Mouse (Mus musculus): ENCODE data around the gene Slc6a21.
"Not testable (repeated sequence)": the region's sequence is repeated elsewhere in the genome, so short reads cannot be mapped to it uniquely, and the experiment has no call there.

The Slc6a21 gene

DNA sequence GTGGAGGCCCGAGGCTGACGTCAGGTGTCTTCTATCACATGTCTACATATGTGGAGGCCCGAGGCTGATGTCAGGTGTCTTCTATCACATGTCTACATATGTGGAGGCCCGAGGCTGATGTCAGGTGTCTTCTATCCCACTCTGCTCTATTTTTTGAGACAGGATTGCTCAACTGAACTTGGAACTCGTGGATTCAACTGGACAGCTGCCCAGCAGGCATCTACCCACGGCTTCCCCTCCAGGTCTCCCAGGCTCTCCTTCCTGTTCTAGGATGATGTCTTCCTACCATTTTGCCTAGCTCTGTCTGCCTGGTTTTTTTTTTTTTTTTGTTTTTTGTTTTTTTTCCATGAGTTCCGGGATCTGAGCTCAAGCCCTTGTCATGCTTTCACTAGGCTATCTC, 21.5 kb upstream of the Slc6a21 start:
- in situ Hi-C loops (cut with MboI) = not testable (repeated sequence)

DNA sequence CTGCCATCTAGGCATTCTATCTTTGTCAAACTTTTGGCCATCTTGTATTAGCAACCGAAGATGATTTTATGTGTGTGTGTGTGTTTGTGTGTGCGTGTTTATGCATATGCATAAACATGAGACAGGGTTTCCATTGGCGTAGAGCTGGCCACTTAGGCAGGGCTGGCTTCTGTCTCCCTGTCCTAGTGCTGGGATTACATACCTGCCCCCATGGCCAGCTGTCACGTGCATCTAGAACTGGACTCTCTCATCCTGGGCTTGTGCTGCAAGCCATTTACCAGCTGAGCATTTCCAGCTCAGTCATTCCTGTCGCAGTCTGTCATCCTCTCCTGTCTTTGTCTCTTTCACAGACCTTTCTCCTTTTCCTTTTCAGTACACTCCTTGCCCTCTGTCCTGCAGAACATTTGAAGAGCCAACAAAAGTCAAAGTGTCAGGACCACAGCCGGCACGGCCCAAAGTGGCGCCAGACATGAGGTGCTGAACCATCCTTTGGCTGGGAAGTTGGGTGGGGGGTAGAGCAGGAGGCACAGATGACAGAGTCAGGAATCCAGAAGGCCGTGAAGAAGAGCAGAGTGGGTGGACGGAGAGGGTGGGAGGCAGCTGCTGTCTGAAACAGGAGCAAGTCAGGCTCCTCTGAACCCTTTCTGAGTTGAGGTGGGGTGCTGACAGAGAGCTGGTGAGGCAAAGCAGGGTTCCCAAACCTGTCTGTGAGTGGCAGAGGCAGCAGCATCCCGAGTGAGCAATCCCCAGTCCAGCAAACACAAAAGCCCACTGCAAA, 20.1 kb upstream of the Slc6a21 start:
- in situ Hi-C loops (cut with MboI) = no loop called here

DNA sequence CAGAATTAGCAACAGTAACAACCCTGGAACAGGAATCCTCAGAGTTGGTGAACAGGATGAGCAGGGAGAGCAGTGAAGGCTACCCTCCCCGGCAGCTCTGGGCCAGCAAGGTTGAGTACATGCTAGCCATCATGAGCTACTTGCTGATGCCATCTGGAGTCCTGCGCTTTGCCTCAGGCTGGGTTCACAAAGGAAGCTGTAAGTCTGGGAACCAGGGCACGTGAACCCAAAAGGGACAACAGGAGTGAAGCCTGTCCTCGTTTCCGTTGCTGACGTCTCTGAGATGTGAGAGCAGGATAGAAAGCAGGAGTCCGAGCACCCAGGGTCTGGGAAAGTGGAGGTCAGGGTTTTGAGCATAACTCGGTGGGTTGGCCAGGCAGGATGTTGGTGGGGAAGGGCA, 18.0 kb upstream of the Slc6a21 start:
- in situ Hi-C loops (cut with MboI) = no loop called here

DNA sequence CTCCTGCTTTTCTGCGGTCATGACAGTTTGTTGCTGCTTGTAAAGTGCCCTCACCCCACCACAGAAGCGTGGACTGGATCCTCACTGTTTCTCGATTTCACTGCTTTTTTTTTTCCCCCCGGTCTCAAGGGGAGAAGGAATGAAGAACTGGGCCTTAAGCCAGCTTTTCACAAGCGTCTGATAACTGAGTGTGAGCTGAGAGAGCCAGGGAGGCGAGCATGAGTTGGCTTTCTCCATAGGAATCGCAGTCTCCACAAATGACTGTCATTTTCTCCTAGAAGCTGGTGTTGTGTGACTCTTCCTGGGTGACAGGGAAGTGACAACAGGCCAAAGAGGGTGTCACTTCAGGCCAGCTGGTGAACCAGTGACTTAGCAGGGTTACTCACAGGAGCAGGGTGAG, 15.0 kb upstream of the Slc6a21 start:
- in situ Hi-C loops (cut with MboI) = no loop called here

DNA sequence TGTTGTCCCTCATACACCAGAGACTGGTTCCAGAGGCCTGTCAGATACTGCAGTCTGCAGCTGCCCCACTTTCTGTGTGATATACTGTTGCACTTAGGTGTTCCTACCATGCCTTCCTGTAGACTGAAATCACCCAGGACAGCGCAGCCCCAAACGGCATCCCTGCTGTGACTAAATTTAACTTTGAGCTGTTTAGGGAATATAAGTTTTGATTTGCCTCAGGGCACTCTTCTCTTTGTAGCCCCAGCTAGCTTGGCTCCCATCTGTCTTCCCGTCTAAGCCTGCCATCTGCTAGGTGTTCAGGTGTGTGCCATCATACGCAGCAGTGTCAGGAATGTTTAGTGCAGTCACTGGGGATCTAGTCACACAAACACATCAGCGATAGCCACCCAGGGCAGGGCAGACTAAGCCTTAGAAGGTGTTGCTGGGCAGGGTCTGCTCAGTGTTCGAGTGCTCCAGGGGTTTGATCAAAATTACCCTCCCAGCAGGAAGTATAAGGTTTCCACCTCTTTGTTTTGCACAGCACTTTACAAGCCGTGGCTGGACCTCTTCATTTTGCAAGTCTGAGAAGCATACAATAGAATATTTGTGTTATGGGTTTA, 14.2 kb upstream of the Slc6a21 start:
- in situ Hi-C loops (cut with MboI) = no loop called here

DNA sequence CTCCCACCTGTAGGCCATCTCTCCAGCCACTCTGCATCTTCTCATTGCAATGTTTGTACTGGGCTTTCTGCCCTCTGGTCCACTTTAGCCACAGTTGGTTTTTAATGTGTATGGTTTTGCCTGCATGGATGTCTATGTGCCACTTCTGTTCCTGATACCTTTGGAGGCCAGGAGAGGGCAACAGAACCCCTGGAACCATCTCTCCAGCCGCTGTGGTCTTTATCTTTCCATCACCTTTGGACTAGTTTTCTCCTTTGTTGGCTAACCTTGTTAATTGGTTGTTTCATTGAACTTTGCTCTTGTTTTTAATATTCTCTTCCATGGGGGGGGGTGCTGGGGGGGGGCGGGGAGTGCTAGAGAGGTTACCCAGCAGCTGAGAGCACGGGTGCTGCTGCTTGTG, 13.0 kb upstream of the Slc6a21 start:
- in situ Hi-C loops (cut with MboI) = no loop called here

DNA sequence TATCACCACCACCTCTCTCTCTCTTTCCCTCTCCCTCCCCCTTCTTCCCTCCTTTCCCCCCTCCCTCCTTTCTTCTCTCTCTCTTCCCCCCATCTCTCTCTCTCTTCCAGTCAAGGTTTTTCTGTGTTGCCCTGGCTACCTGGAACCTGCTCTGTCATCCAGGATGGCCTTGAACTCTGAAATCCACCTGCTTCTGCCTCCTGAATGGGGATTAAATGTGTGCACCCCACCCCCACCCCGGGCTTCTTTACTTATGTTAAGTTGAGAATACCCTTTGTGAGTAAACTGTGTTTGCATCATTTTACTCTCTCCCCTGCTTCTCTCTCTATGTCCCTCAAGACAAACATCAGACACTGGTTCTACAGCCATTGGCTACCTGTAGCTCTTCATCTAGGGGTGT, 11.8 kb upstream of the Slc6a21 start:
- in situ Hi-C loops (cut with MboI) = no loop called here

DNA sequence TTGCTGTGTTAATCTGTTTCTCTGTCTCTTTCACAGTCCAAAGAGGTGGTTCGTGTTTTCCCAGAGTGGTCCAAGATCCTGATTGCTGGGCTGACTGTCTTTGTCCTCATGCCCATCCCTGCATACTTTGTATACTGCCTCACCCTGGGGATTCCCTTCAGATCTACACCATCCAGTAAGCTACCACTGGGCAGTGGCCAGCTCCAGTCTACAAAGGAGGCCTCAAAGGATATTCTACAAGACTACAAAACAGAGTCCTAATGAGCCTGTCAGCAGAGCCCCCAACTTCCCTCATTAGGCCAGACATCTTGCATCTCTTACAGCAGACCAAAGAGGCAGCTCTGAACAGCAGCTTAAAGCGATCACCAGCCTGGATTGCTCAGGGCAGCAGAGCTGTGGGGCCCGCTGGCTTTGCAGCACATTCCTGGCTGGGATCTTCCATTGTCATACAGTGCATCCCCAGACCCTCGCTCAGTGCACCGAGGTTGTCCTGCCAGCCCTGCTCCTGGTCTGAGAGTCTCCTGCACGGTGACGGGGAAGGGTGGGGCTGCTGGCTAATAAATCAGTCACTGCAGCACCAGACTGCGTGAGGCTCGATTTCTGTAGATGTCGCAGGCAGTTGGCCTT, 4.4 kb upstream of the Slc6a21 start:
- in situ Hi-C loops (cut with MboI) = no loop called here

DNA sequence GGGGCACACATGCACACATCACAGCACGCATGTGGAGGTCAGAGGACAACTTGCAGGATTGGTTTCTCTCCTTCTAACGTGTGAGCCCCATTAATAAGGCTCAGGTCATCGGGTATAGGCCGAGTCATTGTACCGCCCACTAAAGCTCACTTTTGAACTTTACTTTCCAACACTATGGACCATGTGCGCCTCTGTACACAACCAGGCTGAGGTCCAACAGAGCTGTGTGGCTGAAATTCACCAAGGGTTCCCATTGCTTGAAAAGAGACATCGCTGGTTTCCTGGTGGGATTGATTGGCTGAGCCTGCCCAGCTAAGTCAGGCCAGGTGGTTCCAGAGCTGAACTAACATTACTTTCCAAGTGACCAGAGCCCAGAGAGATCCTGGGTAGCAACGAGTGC, 3.6 kb upstream of the Slc6a21 start:
- in situ Hi-C loops (cut with MboI) = no loop called here

DNA sequence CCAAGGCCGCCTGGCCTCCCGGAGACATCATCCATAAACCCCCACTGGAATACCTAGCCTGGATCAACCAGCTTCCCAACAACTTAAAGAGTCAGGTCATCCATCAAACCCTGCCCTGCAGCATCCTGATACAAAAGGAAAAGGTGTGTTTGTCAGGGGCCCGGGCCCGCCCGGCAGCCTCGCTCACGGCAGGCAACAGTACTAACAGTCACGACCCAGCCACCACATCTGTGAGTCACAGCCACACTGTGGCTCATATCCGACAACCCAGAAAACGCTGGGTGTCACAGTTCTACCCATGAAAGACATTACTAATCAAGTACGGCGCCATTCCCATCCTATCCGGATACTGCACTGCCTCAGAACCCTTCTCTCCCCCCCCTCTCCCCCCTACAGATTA, 9.2 kb downstream of the Slc6a21 start:
- in situ Hi-C loops (cut with MboI) = no loop called here

DNA sequence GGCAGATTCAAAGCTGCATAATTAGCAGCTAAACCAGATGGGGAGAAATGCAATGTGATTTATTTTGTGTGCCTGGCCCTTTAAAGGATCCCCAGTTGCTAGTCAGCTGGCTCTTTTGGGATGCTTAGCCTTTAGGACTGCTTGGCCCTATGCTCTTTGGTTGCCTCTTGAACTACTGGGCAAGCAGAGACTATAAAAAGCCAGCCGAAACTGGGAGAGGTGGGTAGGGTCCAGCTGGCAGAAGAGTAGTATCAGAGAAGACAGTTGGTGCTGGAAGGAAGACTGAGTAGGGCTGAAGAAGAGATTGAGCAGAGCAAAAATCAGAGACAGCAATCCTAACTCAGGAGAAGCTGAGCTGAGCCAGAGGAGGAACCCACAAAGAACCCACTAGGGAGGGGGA, 19.3 kb downstream of the Slc6a21 start:
- in situ Hi-C loops (cut with MboI) = no loop called here

DNA sequence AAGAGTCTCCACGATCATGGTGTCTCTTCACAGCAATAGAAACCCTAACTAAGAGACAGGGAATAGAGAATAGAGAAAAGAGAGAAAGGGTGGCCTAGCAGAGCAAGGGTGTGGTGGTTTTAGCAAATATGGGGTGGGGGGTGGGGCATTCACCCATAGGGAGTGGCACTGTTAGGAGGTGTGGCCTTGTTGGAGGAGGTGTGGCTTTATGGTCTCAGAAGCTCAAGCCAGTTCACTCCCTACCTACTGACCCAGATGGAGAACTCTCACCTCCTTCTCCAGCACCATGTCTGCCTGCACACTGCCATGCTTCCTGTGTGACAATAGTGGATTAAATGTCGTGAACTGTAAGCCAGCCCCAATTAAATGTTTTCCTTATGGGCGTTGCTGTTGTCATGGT, 20.2 kb downstream of the Slc6a21 start:
- in situ Hi-C loops (cut with MboI) = no loop called here

DNA sequence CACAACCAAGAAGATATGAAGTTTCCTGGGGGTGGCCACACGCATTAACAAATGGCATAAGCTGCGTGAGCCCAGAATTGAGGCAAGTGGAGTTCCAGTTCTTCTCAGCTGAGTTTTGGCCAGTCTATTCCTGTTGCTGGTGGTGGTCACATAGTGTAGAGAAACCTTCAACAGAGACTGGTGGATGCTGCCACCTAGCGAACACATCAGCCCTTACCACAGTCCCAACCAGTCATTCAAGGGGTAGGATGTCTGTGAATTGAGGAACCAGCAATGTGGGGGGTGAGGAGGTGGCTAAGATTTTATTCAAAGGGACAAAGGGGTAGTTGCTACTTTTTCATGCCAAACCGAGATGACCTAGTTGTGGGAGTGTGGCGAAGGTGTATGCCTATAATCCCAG, 22.4 kb downstream of the Slc6a21 start:
- in situ Hi-C loops (cut with MboI) = no loop called here

DNA sequence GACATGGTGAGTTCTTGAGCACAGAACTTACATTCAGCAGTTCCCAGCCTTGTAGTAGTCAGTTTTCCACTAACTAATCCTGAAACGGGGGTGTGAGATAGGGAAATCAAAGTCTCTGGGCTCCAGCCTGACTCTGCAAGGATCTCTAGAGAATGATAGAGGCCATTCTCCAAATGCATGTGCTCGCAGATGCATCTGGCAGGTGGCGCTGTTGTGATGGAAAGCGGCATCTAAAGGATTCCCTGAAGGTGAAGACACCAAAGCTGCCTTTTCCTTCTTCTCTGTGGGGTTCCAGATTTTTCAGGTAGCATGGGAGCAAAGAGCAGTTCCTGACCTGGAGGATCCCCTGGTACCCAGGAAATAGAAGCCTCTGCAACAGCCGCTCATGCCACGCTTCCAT, 23.0 kb downstream of the Slc6a21 start:
- in situ Hi-C loops (cut with MboI) = no loop called here

DNA sequence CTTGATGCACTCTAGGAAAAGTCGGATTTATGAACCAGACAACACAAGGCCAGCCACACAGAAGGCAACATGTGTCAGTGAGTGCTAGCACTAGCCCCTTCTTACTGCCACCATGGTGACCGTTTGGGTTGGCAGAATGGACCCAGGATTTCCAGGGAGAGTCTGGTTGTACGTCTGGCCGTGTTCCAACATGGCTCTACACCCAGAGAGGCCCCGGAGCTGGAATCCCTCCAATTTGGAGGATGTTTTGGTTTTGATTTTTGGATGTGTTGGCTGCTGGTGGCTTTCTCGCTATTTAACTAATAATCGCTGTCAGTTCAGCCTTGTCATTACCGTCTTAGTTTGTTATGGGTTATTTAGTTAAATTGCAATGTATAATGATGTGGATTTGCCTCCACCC, 25.3 kb downstream of the Slc6a21 start:
- in situ Hi-C loops (cut with MboI) = no loop called here

DNA sequence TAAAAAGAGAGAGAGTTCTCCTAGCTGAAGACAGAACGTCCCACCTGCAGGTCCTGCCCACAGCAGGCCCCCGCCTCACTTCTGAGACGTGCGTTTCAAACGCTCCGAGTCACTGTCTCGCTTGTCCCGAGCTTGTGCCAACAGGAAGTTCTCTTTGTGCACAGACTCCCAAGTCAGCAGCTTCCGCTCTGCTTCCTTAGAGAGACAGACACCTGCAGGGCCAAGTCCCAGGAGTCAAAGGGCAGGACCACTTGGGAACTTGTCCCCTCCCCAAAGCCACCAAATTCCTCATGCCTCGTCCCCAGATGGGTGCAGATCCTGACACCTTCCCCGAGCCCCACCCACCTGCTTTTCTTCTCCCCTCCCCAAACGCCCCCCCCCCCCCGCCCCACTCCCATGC, 27.6 kb downstream of the Slc6a21 start:
- in situ Hi-C loops (cut with MboI) = no loop called here

DNA sequence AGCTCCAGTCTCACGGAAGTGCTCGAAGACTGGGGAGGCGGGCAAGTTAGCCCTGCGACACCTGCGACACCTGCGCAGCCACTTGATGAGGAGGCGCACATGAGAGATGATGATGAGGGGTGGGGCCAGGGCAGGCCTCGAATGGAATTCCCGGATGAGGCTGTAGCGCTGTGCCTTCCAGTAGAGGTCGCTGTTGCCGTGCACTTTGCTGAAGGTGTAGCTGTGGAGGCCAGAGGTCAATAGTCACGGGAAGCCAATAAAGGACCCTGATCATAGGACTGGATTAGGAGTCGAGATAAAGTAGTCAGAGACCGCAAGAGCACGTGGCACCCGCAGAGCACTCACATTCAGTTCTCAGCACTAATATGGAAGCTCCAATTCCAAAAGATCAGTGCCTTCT, 28.0 kb downstream of the Slc6a21 start:
- in situ Hi-C loops (cut with MboI) = no loop called here

DNA sequence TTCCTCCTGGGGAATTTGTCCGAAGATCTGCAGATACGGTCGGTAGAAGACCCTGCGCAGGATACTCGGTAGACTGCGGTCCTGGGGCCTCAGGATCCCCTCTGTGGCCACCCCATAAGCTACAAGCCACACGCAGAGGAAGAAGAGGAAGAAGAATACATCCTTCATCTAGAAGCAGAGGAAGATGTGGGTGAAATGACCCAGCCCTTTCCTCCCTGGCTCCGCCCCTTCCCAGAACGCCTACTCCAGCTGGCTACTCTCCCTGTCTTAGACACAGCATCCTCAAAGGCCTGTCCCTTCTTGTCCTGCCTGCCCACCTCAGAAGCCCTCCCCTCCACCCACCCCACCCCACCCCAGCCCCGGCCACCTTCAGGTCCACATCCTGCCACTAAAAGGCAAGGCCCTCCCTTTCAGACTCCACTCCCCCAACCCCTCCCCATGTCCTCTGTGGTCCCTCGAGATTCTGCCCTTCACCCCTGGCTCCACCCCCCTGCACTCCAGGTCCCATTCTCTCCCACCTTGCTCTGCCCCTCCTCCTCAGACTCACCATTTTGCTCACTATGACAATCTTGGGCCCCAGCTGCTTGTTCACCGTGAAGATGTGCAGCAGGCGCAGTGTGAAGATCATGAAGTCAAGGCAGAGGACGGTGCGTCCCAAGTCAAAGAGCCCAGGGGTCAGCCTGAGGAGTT, 31.4 kb downstream of the Slc6a21 start:
- in situ Hi-C loops (cut with MboI) = no loop called here

DNA sequence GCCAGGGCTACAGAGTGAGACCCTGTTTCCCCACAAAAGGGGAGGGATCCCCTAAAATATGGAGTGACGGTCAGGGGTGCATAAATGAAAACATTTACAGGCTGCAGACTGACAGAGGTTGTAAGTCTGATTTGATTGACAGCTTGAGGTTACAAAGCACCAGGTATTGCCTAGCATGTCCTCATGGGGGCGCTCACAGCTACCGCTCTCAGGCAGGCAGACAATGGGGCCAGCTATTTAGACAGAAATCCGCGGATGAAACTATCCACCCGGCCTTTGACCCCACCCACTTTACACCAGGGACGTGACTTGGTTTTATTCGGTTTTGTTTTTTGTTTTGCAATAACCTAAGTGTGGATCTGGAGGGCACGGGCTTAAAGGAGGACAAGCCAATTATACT, 32.1 kb downstream of the Slc6a21 start:
- in situ Hi-C loops (cut with MboI) = no loop called here

DNA sequence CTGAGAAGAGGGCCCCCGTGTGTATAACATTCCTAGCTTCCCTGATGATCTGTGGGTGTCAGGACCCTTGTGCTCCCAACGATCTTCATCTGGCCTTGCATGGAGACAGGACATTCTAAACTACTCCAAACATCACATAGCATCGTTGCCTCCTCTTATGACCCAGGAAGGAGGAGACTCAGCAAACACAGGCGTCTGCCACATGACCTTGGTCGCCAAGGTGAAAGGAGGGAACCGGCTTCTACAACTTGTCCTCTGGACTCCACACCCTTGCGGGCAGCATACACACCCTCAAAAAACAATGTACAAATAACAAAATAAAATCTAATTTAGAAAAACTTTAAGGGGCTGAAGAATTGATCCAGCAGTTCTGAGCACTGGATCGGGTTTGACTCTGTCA, 34.7 kb downstream of the Slc6a21 start:
- in situ Hi-C loops (cut with MboI) = no loop called here

DNA sequence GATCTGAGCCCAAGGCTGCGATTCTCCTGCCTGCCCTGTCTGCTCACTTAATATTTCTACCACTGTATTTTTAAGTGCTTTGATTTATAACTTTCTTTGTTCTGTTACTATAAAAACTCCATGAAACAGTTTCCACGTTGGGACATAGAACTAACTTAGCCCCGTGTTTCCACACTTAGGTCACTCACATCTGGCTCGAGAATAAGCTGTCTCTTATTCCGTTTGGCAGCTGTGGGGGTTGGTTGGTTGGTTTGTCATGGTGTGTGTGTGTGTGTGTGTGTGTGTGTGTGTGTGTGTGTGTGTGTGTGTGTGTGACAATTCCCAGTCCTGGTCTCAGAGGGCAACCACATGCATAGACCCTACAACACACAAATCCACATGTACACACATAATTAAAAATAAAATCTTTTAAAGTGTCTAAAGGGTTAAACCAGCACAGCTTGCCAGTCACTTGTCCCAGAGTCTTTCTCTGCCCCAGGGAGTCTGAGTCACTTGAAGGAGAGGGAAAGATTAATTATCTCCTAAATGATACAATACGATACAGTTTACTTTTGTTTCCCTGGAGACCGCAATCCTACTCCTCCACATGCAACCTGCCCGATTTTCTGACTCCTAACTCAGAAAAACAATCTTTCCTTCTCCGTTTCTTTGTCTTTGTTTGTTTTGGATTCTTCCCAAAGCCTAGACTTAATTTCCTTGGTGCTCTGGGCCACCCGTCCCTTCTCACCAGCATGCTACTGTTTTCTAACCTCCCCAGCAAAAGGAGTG, 35.6 kb downstream of the Slc6a21 start:
- in situ Hi-C loops (cut with MboI) = no loop called here

DNA sequence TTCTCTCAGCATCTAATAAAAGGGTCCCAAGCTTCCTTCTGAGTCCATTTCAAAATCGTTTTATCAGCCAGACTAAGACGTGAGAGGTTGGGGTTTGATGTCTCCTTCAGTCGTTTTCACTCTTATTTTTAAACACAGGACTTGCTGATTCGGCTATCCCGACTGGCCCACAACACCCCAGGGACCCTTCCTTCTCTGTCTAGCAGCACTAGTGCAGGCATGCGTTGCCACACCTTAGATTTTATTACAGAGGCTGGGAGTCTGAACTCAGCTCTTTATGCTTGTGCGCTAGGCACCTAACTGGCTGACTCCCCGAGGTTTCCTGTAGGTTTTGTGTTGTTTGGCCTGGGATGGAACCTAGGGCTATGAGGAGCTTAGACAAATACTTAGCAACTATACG, 36.2 kb downstream of the Slc6a21 start:
- in situ Hi-C loops (cut with MboI) = no loop called here
